Mouse (Mus musculus) G1E-ER4 (cell line): ENCODE results near the gene Fmnl3. TPM values are rescaled to one million over a fixed set of nuclear protein-coding genes. Genes with fewer than 3 reads are reported as not detected.

Experiments
- GATA1 ChIP-seq: IDR thresholded peaks from one replicate; pipeline ENCODE4 v1.8.0; 2012; ENCODE audit warnings: low read length, inconsistent platforms
- polyA plus RNA-seq: library from polyadenylated mRNA; stranded (reverse); fragments of >175 nt; gene quantifications from 2 replicates; pipeline ENCODE4 v1.2.3, GENCODE M21; 2012

Gene Fmnl3
- polyA plus RNA-seq, 1 experiment: 0.02 TPM

DNA sequence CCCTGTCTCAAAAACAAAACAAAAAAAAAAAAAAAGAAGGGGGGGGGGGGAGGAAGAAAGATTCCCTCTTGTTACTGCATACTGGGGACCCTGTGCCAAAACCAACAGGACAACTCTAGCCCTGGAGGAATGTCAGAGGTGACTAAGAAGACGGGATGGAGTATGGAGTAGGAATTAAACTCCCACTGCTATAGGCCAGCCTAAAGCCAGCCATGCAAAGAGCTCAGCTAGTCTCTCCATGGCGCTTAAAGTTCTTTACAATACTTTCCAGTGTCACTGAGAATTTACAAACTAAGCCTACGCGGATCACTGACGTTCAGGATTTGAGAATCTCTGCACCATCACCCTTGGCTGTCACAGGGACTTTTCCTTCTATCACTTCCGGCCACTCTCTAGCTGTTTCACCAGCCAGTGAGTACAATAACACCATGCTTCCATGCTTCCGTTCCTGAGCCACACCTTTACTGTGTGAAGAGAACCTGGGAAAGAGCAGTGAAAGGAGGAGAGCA is 6.2 kb downstream of the Fmnl3 start:
- TF ChIP-seq GATA1: no peak

DNA sequence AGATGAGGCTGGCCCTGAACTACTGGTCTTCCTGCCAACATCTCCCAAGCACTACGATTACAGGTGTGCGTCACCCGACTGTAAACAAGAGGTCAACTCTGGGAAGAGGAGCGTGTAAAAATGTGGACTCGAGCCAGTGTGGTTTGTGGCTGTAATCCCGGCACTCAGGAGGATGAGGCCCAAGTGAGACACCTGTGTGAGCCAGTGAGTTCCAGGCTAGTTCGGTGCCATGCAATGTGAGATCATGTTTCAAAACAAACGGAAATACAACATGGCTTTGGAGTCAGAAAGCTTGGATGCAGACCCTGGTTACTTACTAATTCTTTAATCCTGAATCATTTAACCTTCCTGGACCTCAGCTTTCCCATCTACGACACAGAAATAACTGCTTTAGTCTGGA is 11.3 kb downstream of the Fmnl3 start:
- no peak for TF ChIP-seq GATA1

DNA sequence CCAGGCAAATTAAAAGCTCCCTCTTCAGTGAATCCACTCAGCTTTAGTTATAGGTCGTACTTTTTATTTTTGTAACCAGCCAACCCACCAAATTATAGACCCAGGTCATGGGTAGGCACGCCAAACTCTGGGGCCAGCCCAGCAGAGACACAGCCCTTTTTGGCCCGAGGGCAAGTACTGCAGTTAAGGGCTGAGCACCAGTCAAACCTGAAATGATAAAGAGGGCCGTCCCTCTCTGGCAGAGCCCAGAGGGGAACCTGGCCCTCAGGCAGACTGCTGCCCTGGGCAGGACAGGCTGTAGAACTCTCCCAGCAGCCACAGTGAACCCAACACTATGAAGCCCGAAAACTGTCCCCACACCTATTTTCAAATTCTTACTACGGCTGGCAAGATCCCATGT is 13.8 kb downstream of the Fmnl3 start:
- no peak for TF ChIP-seq GATA1

DNA sequence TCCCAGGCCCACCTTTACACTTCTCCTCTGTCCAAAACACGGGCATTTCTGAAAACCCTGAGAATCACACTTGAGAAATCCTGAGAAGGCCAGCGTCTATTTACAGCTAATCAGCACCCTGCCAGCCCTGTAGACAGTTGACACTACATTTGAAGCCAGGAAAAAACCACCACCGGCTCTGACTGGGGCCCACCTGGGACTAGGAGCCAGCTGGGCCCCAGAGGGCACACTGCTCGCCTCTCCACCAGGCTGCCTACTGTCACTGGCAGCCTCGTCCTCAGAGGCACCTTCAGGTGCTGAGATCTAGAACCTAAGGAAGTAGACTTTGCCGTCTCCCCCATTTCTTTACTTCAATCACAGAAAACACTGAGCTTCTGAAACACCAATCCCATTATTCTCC is 14.6 kb downstream of the Fmnl3 start:
- no peak for TF ChIP-seq GATA1

DNA sequence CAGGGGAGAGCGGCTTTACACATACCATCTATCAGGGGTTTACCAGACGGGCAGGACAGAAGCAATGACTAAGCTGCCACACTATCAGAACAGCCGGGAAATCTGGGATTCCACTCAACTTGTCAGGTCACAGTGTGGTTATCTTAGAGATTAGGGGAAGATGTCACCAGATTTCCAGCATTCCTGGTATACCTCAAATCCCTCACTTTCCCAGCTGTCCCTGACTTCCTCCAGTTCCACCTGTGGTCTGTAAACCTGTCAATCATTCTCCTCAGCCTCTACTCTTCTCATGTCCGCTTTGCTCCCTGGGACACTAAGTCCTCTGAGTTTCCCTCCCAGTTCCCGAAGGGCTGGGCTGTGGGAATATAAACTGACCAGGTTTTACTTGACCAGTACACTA is 18.0 kb downstream of the Fmnl3 start:
- TF ChIP-seq GATA1: no peak

DNA sequence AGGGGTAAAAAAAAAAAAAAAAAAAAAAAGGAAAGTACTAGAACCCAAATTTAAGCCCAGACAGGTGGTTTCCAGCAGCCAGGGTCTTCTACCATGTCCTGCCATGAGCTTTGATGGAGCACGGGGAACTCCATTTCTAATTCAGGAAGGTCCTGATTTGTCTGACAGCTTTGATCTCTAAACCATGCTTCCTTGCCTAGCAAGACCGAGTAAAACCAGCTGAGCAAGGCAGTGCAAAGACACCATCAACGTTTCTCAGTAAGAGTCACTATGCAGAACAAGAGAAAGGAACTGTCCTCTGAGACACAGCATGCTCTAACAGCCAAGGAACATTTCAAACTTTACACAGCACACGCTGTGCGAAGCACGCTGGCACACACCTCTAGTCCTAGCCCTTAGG is 18.7 kb downstream of the Fmnl3 start:
- no peak for TF ChIP-seq GATA1

DNA sequence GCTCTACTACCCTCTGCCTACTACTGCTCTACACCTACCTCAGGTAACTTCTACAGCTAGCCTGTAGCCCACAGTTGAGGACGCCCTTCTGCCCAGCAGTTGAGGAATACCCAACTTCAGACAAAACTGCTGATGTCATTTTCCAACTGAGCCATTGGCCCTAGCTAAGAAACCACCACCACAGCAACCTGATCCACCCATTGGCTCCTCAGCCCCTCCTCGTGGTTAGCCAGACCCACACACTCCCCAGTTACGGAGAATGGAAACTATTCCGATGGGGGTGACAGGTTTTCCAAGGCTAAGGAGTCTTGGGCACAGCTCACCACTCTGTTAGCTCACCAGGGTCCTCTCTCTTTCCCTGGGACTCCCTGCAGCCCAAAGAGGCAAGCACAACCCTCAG is 25.3 kb downstream of the Fmnl3 start:
- TF ChIP-seq GATA1: no peak

DNA sequence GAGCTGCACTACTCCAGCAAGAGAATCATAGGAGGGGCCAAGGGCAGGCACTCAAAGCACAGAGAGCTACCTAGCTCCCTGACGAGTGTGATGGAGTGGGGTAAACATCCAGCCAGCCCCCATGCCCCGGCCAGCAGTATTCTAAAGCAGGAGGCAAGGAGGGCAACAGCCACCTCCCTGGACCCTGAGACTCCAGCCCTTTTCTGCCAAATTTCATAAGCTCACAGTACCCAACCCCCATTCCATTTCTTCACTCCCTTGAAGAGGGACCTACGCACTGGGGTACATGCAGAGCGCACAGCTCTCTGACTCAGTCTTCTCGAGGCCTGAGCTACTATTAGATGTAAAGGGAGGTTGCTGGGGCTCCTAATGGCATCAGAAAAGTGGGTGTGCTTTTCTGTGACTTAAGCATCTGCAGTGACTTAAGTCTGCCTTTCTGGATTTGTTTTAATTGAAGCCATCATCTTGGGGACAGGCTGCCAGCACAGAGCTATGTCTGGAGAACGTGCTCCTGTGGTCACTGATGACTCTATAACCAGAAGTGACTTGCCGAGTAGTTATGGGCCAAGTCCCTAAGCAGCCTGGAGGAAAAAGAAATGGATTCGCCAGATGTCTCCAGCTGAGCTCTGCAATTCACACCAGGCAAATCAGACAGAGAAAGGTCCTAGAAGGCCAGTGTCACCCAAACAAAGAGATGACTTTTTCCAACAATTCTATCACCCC is 26.0 kb downstream of the Fmnl3 start:
- no peak for TF ChIP-seq GATA1

DNA sequence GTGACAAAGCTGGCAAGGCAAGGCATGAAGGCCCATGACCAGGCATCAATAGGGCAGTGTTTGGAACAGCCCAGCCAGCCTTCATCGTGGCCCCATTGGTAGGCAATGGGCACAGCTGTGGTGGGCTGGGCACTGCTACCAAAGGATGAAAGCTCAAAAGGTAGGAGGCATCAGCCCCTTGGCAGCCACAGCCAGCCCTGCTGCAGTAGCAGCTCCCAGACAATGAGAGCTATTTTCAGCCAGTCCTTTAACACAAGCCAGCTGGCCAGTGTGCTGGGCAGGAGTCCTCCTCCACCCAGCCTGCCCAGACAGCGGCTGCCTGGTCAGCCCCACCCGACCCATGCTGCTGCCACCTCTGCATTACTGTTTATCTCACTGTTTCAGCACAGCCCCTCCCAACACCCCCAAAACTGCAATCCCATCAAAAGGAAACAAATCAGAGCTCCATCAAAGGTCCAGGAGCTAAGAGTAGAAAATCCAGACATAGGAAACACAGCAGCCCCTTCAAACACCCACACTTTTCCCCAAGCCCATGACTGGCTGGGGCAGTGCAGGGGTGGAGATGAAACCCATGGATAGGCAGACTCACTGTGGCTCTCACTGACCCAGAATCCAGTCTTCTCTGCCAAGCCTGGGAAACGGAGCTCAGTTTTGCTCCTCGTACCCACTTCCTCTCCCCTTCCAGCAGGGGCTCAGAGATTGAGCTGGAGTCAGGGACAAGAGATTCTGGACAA is 26.7 kb downstream of the Fmnl3 start:
- no peak for TF ChIP-seq GATA1

DNA sequence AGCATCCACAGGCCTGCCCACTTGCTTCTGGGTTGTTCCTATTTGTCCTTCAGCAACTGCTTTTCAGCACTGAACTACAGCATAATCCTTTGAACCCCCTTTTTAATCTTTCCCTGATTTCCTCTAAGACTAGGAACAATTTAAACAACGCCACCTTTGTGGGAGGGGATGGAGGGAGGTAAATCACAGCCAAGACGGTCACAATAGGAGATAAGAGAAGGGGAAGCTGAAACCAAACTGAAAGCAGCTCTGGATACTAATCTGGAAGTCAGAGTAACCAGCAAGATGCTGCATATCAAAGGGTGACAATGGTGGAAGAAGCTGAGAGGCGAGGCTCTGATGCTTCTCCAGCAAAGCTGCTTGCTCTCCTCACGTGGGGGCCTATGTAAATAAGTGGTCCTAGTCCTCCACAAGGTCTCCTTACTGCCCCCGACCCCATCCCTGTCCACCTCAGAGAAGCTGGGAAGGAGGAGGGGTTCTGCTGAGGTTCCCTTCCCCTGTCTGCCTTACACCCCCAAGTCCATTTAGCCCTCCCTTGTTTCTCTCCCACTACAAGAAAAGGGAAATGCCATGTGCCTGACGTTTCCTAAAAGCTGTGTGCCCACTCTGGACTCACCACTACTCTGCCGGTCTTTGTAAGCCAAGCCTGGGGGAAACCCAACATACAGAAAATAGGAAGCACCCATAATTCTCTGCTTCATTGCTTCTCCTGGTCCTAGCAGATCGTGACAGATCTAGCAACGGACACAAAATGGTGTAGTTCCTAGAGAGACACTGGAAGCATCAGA is 27.9 kb downstream of the Fmnl3 start:
- TF ChIP-seq GATA1: no peak

DNA sequence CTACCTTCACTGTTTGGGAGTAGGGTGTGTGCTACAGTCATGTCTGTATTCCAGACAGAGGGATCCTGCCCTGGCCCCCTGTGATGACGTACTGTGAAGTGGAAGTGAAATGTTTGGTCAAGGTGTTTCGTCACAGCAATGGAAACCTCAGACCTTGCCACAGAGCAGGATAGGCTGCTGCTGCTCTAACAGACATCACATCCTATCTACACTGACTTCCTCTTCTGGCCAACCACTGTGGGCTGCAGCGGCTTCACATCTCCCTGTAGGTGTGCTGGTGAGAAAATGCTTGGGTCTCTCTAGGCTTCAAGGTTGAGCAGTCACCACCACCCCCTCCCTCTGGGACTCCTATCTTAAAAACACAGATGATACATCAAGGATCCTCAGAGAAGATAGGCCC is 29.2 kb downstream of the Fmnl3 start:
- no peak for TF ChIP-seq GATA1

DNA sequence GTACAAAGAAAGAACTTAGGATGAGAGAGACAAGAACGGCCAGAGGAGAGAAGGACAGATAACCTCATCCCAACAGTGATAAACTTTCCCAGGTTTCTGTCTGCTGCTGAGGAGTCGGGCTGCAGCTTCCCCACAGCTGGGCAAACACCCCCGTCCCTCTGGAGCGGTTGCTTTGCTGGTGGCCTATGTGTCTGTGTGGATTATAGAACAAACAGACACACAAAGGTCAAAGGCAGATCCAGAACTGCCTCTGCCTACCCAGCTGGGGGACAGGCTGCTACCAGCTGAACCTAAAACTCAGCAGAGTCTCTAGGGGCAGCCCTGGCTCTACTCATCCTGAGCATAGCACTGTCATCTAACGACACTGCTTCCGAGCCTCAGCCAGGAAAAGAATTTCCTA is 30.6 kb downstream of the Fmnl3 start:
- TF ChIP-seq GATA1: no peak

DNA sequence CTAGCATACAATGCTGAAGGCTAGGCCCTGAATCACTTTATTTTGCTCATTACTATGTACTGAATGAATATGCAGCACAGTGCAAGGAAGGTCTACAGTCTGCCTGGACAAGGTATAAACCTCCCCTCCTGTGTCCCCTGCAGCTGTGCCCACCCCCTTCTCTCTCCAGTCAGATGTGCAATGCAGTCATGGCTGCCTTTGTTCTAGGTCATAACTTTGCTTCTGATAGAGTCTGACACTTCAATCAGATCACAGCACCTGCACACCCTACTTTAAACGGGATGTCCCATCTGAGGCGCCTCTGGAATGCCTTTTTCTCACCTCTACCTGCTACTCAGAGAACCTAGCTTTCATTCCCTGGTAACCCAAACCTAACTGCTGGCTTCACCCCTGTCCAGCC is 31.4 kb downstream of the Fmnl3 start:
- no peak for TF ChIP-seq GATA1

DNA sequence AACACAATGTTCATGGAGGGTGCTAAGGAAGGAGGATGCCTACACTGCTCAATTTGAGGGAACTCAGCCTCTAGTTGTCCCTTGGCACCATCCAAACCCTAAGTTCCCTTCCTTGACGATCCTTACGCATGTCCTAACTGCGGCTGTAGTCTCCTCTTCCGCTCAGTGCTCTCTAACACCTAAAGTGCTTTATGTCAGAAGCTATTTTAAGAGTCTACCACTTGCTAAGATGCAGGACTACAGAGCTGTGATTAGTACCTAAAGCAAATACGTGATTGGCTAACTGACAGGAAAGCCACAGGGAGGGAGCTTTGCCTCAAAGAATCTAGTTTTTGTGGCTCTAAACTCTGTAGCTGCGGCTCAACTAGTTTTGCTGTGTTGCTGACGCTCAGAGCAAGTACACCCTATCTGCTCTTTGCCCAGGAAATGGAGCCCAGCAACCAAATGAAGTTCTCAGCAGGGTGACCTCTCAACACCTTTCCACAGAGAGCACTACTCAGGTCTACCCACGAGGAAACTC is 34.4 kb downstream of the Fmnl3 start:
- no peak for TF ChIP-seq GATA1

DNA sequence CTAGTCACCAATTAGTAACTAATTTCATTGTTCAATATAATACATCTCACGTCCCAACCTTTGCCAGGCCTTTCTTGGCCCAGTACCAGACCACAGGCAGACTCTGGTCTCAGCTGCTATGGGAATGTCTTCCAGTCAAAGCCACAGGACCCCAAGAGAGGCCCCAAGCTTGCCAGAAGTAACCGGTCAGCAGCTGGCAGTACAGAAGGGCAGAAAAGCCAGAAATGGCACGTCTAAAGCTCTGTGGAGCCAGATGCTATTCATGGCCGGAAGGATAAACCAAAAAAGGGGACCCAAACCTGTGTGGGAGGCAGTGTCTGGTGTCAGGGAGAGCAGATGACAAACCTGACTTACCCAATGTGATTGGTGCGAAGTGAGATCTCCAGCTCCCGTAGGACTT is 35.8 kb downstream of the Fmnl3 start:
- no peak for TF ChIP-seq GATA1

DNA sequence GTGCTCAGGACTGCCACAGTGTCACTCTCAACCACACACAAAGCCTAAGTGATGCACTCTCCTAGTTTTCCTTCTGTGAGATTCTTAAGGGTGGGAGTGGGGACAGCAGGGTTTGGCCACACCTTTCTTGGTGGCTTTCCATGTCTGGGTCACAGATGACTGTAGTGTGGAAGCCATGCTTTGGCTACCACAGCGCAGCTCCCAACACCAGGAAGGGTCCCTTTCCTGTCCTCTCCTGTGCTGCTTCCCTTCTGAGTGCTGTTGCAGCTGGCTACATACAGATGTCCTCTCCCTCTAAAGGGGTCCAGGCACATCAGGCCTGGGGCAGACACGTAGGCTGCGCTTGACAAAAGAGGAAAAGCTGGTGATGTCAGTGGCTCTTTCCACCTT is 36.6 kb downstream of the Fmnl3 start:
- TF ChIP-seq GATA1: no peak
